Mouse (Mus musculus) lung, postnatal 4 days (tissue): ENCODE results near the gene Ugt1a6a.
A peak's percentile ranks its signal among the peaks of the same experiment; 100 is the strongest.
"Not testable (repeated sequence)": the region's sequence is repeated elsewhere in the genome, so short reads cannot be mapped to it uniquely, and the experiment has no call there.

Experiments used
- DNase-seq, 2 experiments: peaks; one replicate each; pipeline ENCODE4 v3.0.0; 2021

Gene Ugt1a6a

GRCm38 (mm10) chr1:88134457-88135011, at the start of gene Ugt1a6a:
TSS of gene Ugt1a6a (plus strand) at chr1:88134809.
- DNase-seq: peak; percentile 53 to 60

GRCm38 (mm10) chr1:88086125-88086524, 48.5 kb upstream of the Ugt1a6a start:
- no peak for DNase-seq

DNA sequence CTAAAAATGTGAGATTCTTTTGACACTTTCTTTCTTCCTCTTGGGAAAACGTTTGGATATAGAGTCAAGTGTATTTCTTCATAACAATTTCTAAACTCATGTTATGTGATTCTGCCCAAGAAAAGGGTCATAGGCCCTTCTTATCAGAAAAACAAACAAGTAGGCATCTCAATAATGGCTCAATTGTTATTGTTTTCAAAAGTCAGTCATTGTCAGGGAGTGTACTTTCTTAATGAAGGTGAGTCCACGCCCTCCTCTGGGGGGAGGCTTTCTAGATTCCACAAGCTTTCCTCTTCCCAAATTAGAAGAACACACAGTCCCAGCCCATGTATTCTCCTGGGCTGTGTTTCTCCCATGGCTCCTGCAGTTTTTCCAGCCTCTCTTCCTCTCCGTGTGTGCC, 47.1 kb upstream of the Ugt1a6a start, which contains the start of gene Ugt1a8:
Gene Ugt1a8, plus strand, starts transcription at position 301 of the 400 bp plus-strand sequence.
- DNase-seq: no peak

- DNase-seq: peak in 1 of 2 experiments; percentile 33
Observed at GRCm38 (mm10) chr1:88092341-88092740, 42.3 kb upstream of the Ugt1a6a start.

DNA sequence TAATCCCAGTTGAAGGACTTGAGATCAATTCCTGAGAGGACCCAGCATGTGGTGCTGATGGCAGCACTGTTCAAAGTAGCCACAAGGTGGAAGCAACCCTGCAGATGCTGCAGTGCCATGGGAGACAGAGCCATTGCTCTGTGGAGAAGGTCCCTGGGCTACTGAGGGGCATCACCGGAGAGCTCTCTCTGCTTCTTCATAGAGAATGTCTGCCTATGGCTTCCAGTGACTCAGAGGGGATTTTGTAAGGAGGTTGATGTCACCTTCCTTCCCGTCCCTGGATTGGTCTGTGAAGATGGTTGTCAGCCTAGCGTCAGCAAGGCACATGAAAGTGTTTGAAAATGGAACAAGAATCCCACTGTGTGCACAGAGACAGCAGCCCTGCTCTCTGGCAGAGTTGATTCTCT, 40.3 kb upstream of the Ugt1a6a start:
- DNase-seq: peak in 1 of 2 experiments; percentile 29

DNA sequence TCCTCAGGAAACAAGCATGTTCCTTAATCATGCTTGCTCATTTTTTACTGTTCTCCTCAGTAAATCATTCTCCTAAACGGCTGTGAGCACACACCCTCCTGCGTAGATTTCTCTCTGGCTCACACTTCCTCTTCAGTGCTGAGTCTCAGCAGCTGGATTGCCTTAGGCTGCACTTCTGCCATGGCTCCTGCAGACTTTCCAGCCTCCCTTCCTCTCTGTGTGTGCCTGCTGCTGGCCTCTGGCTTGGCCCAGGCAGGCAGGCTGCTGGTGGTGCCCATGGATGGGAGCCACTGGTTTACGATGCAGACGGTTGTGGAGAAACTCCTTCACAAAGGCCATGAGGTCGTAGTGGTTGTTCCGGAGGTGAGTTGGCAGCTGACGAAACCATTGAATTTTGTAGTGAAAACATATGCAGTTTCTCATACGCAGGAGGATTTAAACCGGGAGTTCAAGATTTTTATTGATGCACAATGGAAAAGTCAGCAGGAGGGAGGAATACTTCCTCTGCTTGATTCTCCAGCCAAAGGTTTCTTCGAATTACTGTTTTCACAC, 39.6 kb upstream of the Ugt1a6a start, which contains the start of gene Ugt1a7c:
Gene Ugt1a7c, plus strand, starts transcription at position 122 of the 552 bp plus-strand sequence.
- peak; percentile 64 to 80 for DNase-seq

DNA sequence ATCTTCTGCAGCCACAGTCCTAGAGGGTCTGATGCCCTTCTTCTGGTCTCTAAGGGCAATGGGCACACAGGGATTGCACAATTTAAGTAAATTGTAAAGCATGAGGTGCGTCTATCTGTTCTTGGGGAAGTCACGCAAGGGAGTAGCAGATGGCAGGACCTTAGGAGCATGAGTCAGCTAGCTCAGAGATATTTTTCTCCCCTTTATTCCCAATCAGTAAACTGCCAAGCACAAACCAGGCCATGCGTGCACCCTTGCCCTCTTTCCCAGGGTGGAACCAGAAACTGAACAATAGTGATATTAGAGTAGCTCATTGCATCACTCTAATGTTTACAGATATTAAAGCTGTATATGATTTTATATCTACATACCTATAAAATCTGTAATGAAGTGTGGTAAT, 36.1 kb upstream of the Ugt1a6a start:
- DNase-seq: not testable (repeated sequence)

DNA sequence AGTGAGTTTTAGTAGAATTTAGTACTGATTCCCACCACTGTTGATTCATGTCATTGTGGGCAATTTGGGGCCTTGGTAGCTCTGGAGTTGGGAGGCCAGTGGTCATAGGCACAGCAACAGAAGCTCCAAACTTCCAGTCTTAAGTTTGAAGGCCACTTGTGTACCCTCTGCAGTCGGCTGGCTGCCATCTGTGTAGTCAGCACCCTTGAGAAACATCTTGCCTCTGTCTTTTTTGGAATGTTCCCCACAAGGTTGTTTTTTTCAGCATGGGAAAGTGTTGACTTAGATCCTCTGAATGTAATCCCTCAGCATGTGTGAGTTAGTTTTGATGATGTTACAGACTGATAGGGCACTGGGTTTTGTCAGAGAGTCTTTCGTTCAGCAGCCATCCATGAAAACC, 34.9 kb upstream of the Ugt1a6a start:
- DNase-seq: not testable (repeated sequence)

- peak; percentile 43 to 49 for DNase-seq
Observed at GRCm38 (mm10) chr1:88103019-88103418, 31.6 kb upstream of the Ugt1a6a start, which contains the start of gene Ugt1a6b. TSS of gene Ugt1a6b (plus strand) at chr1:88103252.

GRCm38 (mm10) chr1:88103697-88104468, 30.7 kb upstream of the Ugt1a6a start:
- not testable (repeated sequence) for DNase-seq

DNA sequence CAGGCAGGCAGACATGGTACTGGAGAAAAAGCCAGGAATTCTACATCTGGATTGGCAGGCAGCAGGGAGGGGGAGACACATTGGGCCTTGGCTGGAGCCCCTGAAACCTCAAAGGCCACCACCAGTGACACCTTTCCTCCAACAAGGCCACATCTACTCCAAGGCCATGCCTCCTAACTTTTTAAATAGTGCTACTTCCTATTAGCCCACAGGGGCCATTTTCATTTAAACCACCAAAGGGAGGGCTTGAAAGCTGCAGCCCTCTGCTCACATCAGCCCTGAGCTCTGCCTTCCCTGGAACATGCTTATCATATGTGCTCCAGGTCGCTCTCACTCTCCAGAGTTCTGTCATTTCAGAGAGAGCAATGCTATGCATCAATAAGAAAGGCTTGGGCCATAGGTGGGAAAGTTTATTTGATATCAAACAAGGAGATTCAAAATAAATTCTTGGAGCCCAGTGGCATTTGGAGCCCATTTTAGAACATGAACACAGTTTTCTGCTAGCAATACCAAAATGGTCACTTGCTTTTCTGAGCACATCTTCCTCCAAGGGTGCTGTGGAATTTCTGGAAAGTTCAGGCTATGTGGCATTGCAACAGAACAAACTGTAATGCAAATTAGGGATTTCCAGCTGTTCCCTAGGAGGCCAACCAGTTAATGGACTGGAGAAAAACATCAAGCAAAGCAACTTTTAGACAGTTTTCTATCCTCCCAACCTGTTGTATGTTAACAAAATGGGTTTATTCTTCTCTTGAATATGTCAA, 29.8 kb upstream of the Ugt1a6a start:
- no peak for DNase-seq

DNA sequence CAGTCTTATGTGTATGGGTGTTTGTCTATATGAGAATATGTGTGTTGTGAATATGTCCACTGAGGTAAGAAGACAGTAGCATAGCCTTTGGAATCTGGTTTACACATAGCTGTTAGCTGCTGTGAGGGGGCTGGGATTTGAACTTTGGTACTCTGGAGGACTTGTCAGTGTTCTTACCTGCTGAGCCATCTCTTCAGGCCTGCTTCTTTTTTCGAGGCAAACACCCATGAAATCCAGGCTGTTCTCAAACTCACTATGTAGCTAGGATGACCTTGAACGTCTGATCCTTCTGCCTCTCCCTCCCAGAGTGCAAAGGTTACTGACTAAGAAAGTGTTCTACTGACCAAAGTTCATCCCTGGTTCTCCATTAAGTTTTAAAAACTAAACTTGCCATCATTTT, 29.0 kb upstream of the Ugt1a6a start:
- no peak for DNase-seq

DNA sequence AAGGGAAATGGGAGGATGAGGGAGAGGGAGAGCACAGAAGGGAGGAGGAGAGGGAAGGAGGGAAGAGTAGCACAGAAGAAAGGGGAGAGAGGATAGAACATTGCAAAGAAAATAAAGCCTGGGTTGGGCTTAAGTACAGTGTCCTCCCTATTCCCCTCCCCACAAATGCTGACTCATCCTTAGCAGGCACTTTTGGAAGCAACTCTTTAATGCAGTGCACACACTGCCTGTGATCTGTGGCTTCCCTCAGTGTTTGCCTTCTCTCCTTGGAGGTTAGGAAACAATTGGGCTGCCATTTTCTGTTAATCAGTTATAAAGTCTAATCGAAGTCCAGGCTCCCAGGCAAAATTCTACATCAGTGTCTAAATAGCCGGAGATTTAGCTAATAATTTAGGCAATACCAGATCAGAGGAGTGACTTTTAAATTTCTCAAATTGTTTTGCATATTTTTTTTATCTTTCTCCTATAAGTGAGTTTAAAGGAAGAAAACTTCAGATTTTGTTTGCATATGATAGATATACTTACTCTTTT, 25.5 kb upstream of the Ugt1a6a start:
- DNase-seq: not testable (repeated sequence)

DNA sequence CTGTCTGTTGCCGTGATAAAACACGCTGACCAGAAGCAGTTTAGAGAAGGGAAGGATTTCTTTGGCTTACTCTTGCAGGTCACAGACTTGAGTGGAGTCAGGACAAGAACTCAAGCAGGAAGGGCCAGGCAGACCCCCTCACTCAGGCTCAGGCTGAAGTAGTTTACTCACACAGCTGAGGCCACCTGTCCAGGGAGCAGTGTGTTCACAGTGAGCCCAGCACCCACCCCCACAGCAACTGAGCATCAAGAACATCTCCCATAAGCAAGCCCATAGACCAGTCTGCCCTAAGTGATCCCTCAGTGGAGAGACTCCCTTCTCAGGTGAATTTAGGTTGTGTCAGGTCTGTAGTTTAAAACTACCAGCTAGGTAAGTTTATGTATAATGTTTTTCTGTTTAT, 25.0 kb upstream of the Ugt1a6a start:
- not testable (repeated sequence) for DNase-seq

- not testable (repeated sequence) for DNase-seq
Observed at GRCm38 (mm10) chr1:88112769-88113168, 21.8 kb upstream of the Ugt1a6a start.

GRCm38 (mm10) chr1:88120550-88120949, 14.1 kb upstream of the Ugt1a6a start:
- DNase-seq: not testable (repeated sequence)

DNA sequence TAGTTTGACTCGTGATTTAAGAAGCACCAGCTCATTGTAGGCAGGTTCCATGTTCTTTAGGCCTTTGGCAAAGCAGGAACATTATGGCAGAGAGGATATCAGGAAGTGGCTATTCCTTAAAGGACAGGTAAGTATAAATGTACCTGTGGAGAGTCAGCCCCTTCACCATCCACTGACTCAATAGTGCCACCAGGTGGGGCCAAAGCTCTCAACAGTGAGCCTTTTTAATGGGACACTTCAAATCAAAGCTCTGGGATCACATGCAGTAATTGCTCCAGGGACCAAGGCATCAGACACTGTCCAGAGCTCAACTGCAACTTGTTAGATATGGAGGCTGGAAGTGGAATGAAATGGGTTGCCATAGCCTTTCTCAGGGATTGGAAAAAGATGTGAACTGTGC, 13.1 kb upstream of the Ugt1a6a start:
- DNase-seq: peak; percentile 33 to 44

DNA sequence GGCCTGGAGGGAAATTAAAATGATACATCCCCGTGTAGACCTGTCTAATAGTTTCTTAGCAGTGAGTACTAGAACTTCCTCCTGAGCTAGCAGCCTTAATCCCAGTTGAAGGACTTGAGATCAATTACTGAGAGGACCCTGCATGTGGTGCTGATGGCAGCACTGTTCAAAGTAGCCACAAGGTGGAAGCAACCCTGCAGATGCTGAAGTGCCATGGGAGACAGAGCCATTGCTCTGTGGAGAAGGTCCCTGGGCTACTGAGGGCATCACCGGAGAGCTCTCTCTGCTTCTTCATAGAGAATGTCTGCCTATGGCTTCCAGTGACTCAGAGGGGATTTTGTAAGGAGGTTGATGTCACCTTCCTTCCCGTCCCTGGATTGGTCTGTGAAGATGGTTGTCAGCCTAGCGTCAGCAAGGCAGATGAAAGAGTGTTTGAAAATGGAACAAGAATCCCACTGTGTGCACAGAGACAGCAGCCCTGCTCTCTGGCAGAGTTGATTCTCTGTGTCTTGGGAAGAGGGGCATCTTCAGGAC, 8.7 kb upstream of the Ugt1a6a start:
- not testable (repeated sequence) for DNase-seq

- not testable (repeated sequence) for DNase-seq
Observed at GRCm38 (mm10) chr1:88129091-88129490, 5.5 kb upstream of the Ugt1a6a start.

- DNase-seq: not testable (repeated sequence)
Observed at GRCm38 (mm10) chr1:88130223-88130622, 4.4 kb upstream of the Ugt1a6a start.

DNA sequence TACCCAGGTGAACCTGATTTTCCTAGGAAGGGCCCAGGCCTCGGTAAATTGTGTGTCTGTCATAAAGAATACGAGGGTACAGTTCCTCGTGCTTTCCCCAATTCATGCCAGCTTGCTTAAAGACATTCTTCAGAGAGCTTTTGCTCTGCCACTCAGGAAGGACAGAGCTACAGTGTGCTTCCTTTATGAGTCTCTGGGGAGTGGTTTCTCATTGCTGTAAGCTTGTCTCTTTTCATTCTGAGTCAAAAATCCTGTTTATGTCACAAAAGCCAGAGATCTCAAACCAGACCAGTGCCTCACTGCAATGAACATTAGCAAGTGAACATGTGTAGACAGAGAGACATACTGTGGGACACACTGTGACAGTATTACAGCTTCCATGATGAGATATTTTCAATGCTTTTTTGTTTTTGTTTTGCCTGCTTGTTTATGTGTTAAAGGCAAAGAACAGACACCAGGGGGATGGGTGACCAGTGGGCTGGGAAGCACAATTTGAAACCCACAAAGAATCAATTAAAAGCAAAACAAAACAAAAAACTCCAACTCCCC, 627 bp upstream of the Ugt1a6a start:
- no peak for DNase-seq
